Mouse (Mus musculus) limb, embryonic 13.5 days (tissue): Measurements from ENCODE around the gene Cdh24. TPM values are rescaled to one million over a fixed set of nuclear protein-coding genes. Genes with fewer than 3 reads are reported as not detected.

Experiments used
- ATAC-seq: fragments of 200-750 bp; cut with Nextera tagmentation; 2 replicates; pipeline ENCODE4 v1.8.0; 2017; ENCODE audit warnings: low read depth, moderate number of reproducible peaks, moderate TSS enrichment; ENCODE audit not compliant: low FRiP score
- H3K27ac ChIP-seq: fragments of 300-500 bp; sonication (generic); 2 replicates; pipeline ENCODE4 v1.5.1; 2015; ENCODE audit warnings: inconsistent platforms, mild to moderate bottlenecking, moderate library complexity
- H3K27me3 ChIP-seq: fragments of 300-500 bp; sonication (generic); 2 replicates; pipeline ENCODE4 v1.6.1; 2015; ENCODE audit warnings: mild to moderate bottlenecking, inconsistent platforms
- H3K36me3 ChIP-seq: fragments of 300-500 bp; sonication (generic); 2 replicates; pipeline ENCODE4 v1.6.1; 2015; ENCODE audit warnings: inconsistent platforms, mild to moderate bottlenecking, moderate library complexity
- H3K4me1 ChIP-seq: fragments of 300-500 bp; sonication (generic); 2 replicates; pipeline ENCODE4 v1.6.1; 2015; ENCODE audit warnings: inconsistent platforms
- H3K4me2 ChIP-seq: fragments of 300-500 bp; sonication (generic); replicated peaks from 2 replicates; pipeline ENCODE4 v1.6.1; 2015; ENCODE audit warnings: inconsistent platforms, mild to moderate bottlenecking, moderate library complexity
- H3K4me3 ChIP-seq: fragments of 300-500 bp; sonication (generic); 2 replicates; pipeline ENCODE4 v1.5.1; 2015; ENCODE audit warnings: moderate library complexity, mild to moderate bottlenecking, inconsistent platforms
- H3K9ac ChIP-seq: fragments of 300-500 bp; sonication (generic); 2 replicates; pipeline ENCODE4 v1.6.1; 2015; ENCODE audit warnings: mild to moderate bottlenecking, inconsistent platforms
- H3K9me3 ChIP-seq: fragments of 300-500 bp; sonication (generic); 2 replicates; pipeline ENCODE4 v1.6.1; 2016; ENCODE audit warnings: inconsistent platforms
- WGBS: fragments of 180-500 bp; shearing (Covaris S2); methylation state at CpG from one replicate; pipeline ENCODE4 v1.1.7; 2015; 5-methylcytosine and 5-hydroxymethylcytosine counted together
- polyA plus RNA-seq: library from polyadenylated mRNA; unstranded; fragments of >200 nt; fragmentation: Nextera tagmentation; extraction: Ambion mirVana; gene quantifications from 2 replicates; pipeline ENCODE4 v1.2.1, GENCODE M21; 2015

The Cdh24 gene
- polyA plus RNA-seq, 1 experiment from 2014 or later, result 8.2 TPM

- peak overlapping the region; percentile 76 for H3K4me3 ChIP-seq
- WGBS, result 11% methylated on average over 4 of the region's 4 CpGs
- H3K27ac ChIP-seq, result no peak overlapping the region
These were observed 1.0 kb downstream of the Cdh24 start for GRCm38 (mm10) chr14:54640121-54640520.

GRCm38 (mm10) chr14:54638210-54638609 is 3.0 kb downstream of the Cdh24 start:
- no peak overlapping the region for H3K4me2 ChIP-seq
- no peak overlapping the region for H3K9ac ChIP-seq

More at GRCm38 (mm10) chr14:54640121-54640520, 1.0 kb downstream of the Cdh24 start:
- peaks cover 71% of the 10 kb centered on the region for H3K36me3 ChIP-seq
- ATAC-seq, result no peak
- H3K27me3 ChIP-seq, result no peaks in the 10 kb centered on the region
- H3K4me1 ChIP-seq, result peaks cover 16% of the 10 kb centered on the region
- H3K9ac ChIP-seq, result peak overlapping the region; percentile 91
- H3K9me3 ChIP-seq, result no peaks in the 10 kb centered on the region
- H3K4me2 ChIP-seq, result peak overlapping the region; percentile 93

GRCm38 (mm10) chr14:54636954-54637353 is 4.2 kb downstream of the Cdh24 start:
- no peaks in the 10 kb centered on the region for H3K27me3 ChIP-seq
- H3K4me1 ChIP-seq, result peaks cover 16% of the 10 kb centered on the region
- no peak for ATAC-seq
- 52% methylated on average over 8 of the region's 8 CpGs for WGBS
- no peaks in the 10 kb centered on the region for H3K9me3 ChIP-seq
- H3K36me3 ChIP-seq, result peaks cover 66% of the 10 kb centered on the region
- H3K4me3 ChIP-seq, result no peak overlapping the region
- no peak overlapping the region for H3K4me2 ChIP-seq
- no peak overlapping the region for H3K27ac ChIP-seq
- no peak overlapping the region for H3K9ac ChIP-seq

More at GRCm38 (mm10) chr14:54638210-54638609, 3.0 kb downstream of the Cdh24 start:
- H3K27me3 ChIP-seq, result no peaks in the 10 kb centered on the region
- H3K36me3 ChIP-seq, result peaks cover 65% of the 10 kb centered on the region
- 76% methylated on average over 5 of the region's 5 CpGs for WGBS
- no peaks in the 10 kb centered on the region for H3K9me3 ChIP-seq
- peaks cover 16% of the 10 kb centered on the region for H3K4me1 ChIP-seq
- ATAC-seq, result no peak
- no peak overlapping the region for H3K4me3 ChIP-seq
- no peak overlapping the region for H3K27ac ChIP-seq

- peaks cover 82% of the 10 kb centered on the region for H3K36me3 ChIP-seq
- H3K4me1 ChIP-seq, result peaks cover 3% of the 10 kb centered on the region
- ATAC-seq, result no peak
- no peaks in the 10 kb centered on the region for H3K27me3 ChIP-seq
- H3K9ac ChIP-seq, result no peak overlapping the region
- no peak overlapping the region for H3K4me2 ChIP-seq
- 80% methylated on average over 4 of the region's 4 CpGs for WGBS
- no peak overlapping the region for H3K4me3 ChIP-seq
- no peak overlapping the region for H3K27ac ChIP-seq
- no peaks in the 10 kb centered on the region for H3K9me3 ChIP-seq
These were observed 7.0 kb downstream of the Cdh24 start for GRCm38 (mm10) chr14:54634182-54634581.

GRCm38 (mm10) chr14:54632252-54632651 is 8.9 kb downstream of the Cdh24 start:
- 93% methylated on average over 37 of the region's 37 CpGs for WGBS
- H3K9ac ChIP-seq, result no peak overlapping the region
- H3K4me2 ChIP-seq, result no peak overlapping the region
- H3K36me3 ChIP-seq, result peaks cover 63% of the 10 kb centered on the region
- no peaks in the 10 kb centered on the region for H3K4me1 ChIP-seq
- no peak overlapping the region for H3K27ac ChIP-seq
- no peak overlapping the region for H3K4me3 ChIP-seq
- H3K9me3 ChIP-seq, result no peaks in the 10 kb centered on the region
- ATAC-seq, result no peak
- H3K27me3 ChIP-seq, result no peaks in the 10 kb centered on the region

GRCm38 (mm10) chr14:54631240-54631599 is 9.9 kb downstream of the Cdh24 start:
- H3K9ac ChIP-seq, result no peak overlapping the region
- peaks cover 52% of the 10 kb centered on the region for H3K36me3 ChIP-seq
- H3K4me2 ChIP-seq, result 0 out of 2 replicates have a peak overlapping the region, but pooled peaks have one; percentile 11
- H3K4me3 ChIP-seq, result no peak overlapping the region
- no peaks in the 10 kb centered on the region for H3K27me3 ChIP-seq
- WGBS, result 71% methylated on average over 4 of the region's 4 CpGs
- no peaks in the 10 kb centered on the region for H3K9me3 ChIP-seq
- H3K27ac ChIP-seq, result peak overlapping the region; percentile 44; the same call in 1 of the 2 replicates
- H3K4me1 ChIP-seq, result no peaks in the 10 kb centered on the region
- no peak for ATAC-seq

GRCm38 (mm10) chr14:54630583-54631239 is 10.5 kb downstream of the Cdh24 start:
- ATAC-seq, result no peak
- Histone ChIP-seq H3K4me3 (no peak overlapping the region), H3K9ac (no peak overlapping the region; the same call in 1 of the 2 replicates), H3K4me1 (no peaks in the 10 kb centered on the region), H3K27me3 (no peaks in the 10 kb centered on the region), H3K27ac (peak overlapping the region; percentile 70), H3K4me2 (no peak overlapping the region), H3K36me3 (peaks cover 47% of the 10 kb centered on the region), H3K9me3 (no peaks in the 10 kb centered on the region)
- 77% methylated on average over 11 of the region's 11 CpGs for WGBS

- H3K27ac ChIP-seq, result no peak overlapping the region
- no peaks in the 10 kb centered on the region for H3K4me1 ChIP-seq
- H3K4me2 ChIP-seq, result no peak overlapping the region
- no peaks in the 10 kb centered on the region for H3K27me3 ChIP-seq
- H3K36me3 ChIP-seq, result peaks cover 44% of the 10 kb centered on the region
- no peak overlapping the region for H3K9ac ChIP-seq
- H3K4me3 ChIP-seq, result no peak overlapping the region
- H3K9me3 ChIP-seq, result no peaks in the 10 kb centered on the region
- no peak for ATAC-seq
- 91% methylated on average over 2 of the region's 2 CpGs for WGBS
These were observed 11.4 kb downstream of the Cdh24 start for GRCm38 (mm10) chr14:54629797-54630196.

GRCm38 (mm10) chr14:54628103-54628502 is 13.1 kb downstream of the Cdh24 start:
- H3K9ac ChIP-seq, result 0 out of 2 replicates have a peak overlapping the region, but pooled peaks have one; percentile 13
- ATAC-seq, result no peak
- H3K4me2 ChIP-seq, result no peak overlapping the region
- 68% methylated on average over 5 of the region's 5 CpGs for WGBS
- peaks cover 31% of the 10 kb centered on the region for H3K36me3 ChIP-seq
- no peak overlapping the region for H3K27ac ChIP-seq
- no peaks in the 10 kb centered on the region for H3K27me3 ChIP-seq
- H3K4me3 ChIP-seq, result no peak overlapping the region
- no peaks in the 10 kb centered on the region for H3K9me3 ChIP-seq
- H3K4me1 ChIP-seq, result no peaks in the 10 kb centered on the region

- no peak overlapping the region for H3K4me2 ChIP-seq
- H3K27me3 ChIP-seq, result no peaks in the 10 kb centered on the region
- 83% methylated on average over 10 of the region's 10 CpGs for WGBS
- no peaks in the 10 kb centered on the region for H3K4me1 ChIP-seq
- no peak overlapping the region for H3K4me3 ChIP-seq
- H3K9ac ChIP-seq, result no peak overlapping the region
- H3K9me3 ChIP-seq, result no peaks in the 10 kb centered on the region
- ATAC-seq, result no peak
- H3K27ac ChIP-seq, result no peak overlapping the region
- no peaks in the 10 kb centered on the region; the same call in 1 of the 2 replicates for H3K36me3 ChIP-seq
These were observed 16.2 kb downstream of the Cdh24 start for GRCm38 (mm10) chr14:54624976-54625375.

- Histone ChIP-seq H3K27me3 (no peaks in the 10 kb centered on the region), H3K9me3 (no peaks in the 10 kb centered on the region), H3K27ac (no peak overlapping the region), H3K4me1 (no peaks in the 10 kb centered on the region), H3K36me3 (no peaks in the 10 kb centered on the region), H3K9ac (no peak overlapping the region), H3K4me2 (no peak overlapping the region), H3K4me3 (no peak overlapping the region)
- WGBS, result 88% methylated on average over 6 of the region's 6 CpGs
- ATAC-seq, result no peak
These were observed 17.8 kb downstream of the Cdh24 start for GRCm38 (mm10) chr14:54623334-54623733.

GRCm38 (mm10) chr14:54621133-54621532 is 20.0 kb downstream of the Cdh24 start, which contains the start of gene Psmb11:
Gene Psmb11, plus strand, starts transcription at chr14:54621433.
- H3K4me3 ChIP-seq, result no peak within 1 kb of the TSS
- 86% methylated on average over 1 of the region's 1 CpGs for WGBS
- no peaks in the 10 kb centered on the region for H3K27me3 ChIP-seq
- no peak for ATAC-seq
- H3K36me3 ChIP-seq, result peaks cover 3% of the 10 kb centered on the region
- no peaks in the 10 kb centered on the region for H3K9me3 ChIP-seq
- no peak within 1 kb of the TSS for H3K9ac ChIP-seq
- no peak within 1 kb of the TSS for H3K27ac ChIP-seq
- no peak within 1 kb of the TSS for H3K4me2 ChIP-seq
- peaks cover 11% of the 10 kb centered on the region for H3K4me1 ChIP-seq
